Mouse (Mus musculus) G1E-ER4 (cell line): ENCODE measurements around the gene Cnnm4. TPM values are rescaled to one million over a fixed set of nuclear protein-coding genes. Genes with fewer than 3 reads are reported as not detected.

ENCODE experiments used
- GATA1 ChIP-seq: IDR thresholded peaks from one replicate; pipeline ENCODE4 v1.8.0; 2012; ENCODE audit warnings: low read length, inconsistent platforms
- polyA plus RNA-seq: library from polyadenylated mRNA; stranded (reverse); fragments of >175 nt; gene quantifications from 2 replicates; pipeline ENCODE4 v1.2.3, GENCODE M21; 2012

Gene Cnnm4
- polyA plus RNA-seq, 1 experiment: 1.3 TPM

DNA sequence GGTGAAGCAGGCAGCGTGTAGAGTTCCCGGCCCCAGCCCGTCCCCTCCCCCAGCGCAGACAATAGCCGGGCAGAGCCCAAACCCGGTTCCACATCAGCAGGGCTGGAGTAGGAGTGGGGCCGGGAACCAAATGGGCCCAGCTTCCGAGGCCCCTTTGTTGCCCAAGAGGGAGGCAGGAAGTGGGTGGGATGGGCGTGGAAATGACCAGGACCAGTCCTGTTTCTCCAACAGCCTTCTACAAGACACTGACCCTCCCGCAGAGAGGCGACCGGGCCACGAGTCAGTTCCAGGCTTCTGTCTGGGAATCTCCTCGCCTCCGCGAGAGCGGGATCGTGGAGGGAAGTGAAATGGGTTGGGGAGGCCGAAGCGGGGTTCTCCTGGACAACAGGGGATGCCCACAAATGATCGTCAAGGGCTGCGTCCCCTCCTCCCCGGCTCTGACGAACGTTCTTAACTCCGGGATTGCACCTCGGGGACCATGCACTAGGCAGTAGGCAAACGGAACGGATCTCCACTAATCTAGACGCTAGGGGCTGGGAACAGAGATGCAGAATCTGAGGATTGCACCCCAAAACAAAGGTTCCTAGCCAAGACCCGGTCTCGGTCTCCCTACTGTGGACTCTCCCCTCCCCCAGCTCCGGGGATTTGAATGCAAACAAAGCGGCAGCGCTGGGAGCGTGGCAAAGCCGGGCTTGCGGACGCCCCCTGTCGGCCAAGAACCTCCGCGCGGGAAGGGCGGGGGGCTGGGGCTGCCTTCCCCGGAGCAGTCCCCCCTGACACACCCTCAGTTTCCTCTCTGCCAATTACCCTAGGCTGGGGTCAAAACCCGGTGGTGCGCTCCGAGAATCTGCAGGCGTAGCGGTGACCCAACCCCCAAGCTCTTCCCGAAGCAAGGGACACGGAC lies 85.4 kb downstream of the Cnnm4 start:
- no peak for TF ChIP-seq GATA1

DNA sequence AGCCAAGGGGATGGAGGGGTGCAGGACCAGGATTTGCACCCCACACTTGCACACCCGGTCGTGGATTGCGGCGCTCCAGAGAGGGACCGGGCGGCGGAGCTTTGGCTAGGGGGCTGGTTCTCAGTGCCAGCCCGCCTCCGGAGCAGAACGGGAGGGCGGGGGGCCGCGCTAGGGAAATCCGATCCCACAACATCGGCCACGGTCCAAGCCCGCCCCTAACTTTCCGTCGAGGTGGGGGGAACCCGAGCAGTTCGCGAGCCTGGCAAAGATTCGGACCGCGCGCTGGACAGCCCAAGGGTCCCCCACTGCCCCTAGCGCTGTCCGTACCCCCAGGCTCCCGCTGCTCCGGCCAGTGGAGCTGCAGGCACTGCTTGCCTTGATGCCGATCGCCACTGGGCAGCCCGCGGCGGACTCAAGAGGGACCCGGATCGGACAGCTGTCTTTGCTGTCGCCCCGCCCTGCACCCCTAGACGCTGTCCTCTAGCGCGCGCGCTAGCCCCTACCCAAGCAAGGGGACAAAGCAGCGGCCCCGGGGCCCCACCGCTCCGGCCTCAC lies 86.1 kb downstream of the Cnnm4 start:
- TF ChIP-seq GATA1: no peak

Other genes starting within 250 kb of the Cnnm4 start
- gene Uggt1, start 226.9 kb upstream of the Cnnm4 start, polyA plus RNA-seq: 8.5 and 10.4 TPM in 2 replicates
- 10.2 and 13.0 TPM in 2 replicates for gene Neurl3, start 196.9 kb upstream of the Cnnm4 start, polyA plus RNA-seq
- 18.6 and 20.5 TPM in 2 replicates for gene Arid5a, start 163.9 kb upstream of the Cnnm4 start, polyA plus RNA-seq
- 25.8 and 45.6 TPM in 2 replicates for gene Kansl3, start 102.4 kb upstream of the Cnnm4 start, polyA plus RNA-seq
- gene Fer1l5, start 99.3 kb upstream of the Cnnm4 start, polyA plus RNA-seq: not detected in 2 replicates
- gene Lman2l, start 26.3 kb upstream of the Cnnm4 start, polyA plus RNA-seq: 11.6 and 12.8 TPM in 2 replicates
- 22.7 and 24.8 TPM in 2 replicates for gene Cnnm3, start 40.2 kb downstream of the Cnnm4 start, polyA plus RNA-seq
- gene Ankrd23, start 65.3 kb downstream of the Cnnm4 start, polyA plus RNA-seq: 10.6 and 13.0 TPM in 2 replicates
- 0.24 TPM in 1 of 2 replicates, not detected in the other for gene Gm42417, start 67.8 kb downstream of the Cnnm4 start, polyA plus RNA-seq
- gene Ankrd39, start 75.8 kb downstream of the Cnnm4 start, polyA plus RNA-seq: 17.9 and 23.3 TPM in 2 replicates
- gene Sema4c, start 86.7 kb downstream of the Cnnm4 start, polyA plus RNA-seq: not detected in 2 replicates
- not detected in 2 replicates for gene Fam178b, start 211.6 kb downstream of the Cnnm4 start, polyA plus RNA-seq
- gene Cox5b, start 219.8 kb downstream of the Cnnm4 start, polyA plus RNA-seq: 1,928 and 2,433 TPM in 2 replicates
- gene 4933424G06Rik, start 238.5 kb downstream of the Cnnm4 start, polyA plus RNA-seq: not detected in 2 replicates
- 99.1 and 103 TPM in 2 replicates for gene Actr1b, start 242.8 kb downstream of the Cnnm4 start, polyA plus RNA-seq